Mouse (Mus musculus) ES-Bruce4 (cell line): ENCODE results near the gene Tcf7l1.

Source experiments
- CTCF ChIP-seq: IDR thresholded peaks from one replicate; pipeline ENCODE4 v1.8.1; 2011; ENCODE audit warnings: low read depth, low read length
- EP300 ChIP-seq: IDR thresholded peaks from 2 replicates; pipeline ENCODE4 v1.6.1; 2011; ENCODE audit warnings: low read depth, low read length; ENCODE audit not compliant: insufficient read depth
- POLR2A ChIP-seq: IDR thresholded peaks from one replicate; pipeline ENCODE4 v1.8.1; 2011; ENCODE audit warnings: low read length; ENCODE audit not compliant: insufficient read depth

DNA sequence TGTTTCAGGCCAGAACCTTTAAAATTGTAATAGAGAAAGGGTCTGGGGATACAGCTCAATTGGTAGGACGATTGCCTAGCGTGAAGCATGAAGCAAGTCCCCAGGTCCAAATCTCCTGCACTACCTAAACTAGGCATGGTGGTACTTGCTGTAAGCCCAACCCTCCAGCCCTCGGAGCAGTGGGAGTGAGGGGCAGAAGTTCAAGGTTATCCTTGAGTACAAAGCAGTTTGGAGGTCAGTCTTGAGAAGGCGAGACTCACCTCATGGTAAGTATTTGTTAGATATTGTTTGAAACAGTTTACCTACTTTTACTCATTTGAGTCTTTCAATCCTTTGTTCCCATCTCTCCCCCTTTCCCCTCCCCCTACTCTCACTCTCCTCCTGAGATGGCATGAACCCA lies 65.9 kb downstream of the Tcf7l1 start:
- TF ChIP-seq POLR2A (no peak), CTCF (no peak), EP300 (0 out of 2 replicates have a peak, but pooled peaks have one; percentile 10)
